Mouse (Mus musculus) neural tube, embryonic 12.5 days (tissue): Measurements from ENCODE around the gene Rp9. TPM values are rescaled to one million over a fixed set of nuclear protein-coding genes. Genes with fewer than 3 reads are reported as not detected.
"Not testable (repeated sequence)": the region's sequence is repeated elsewhere in the genome, so short reads cannot be mapped to it uniquely, and the experiment has no call there.

Experiments used
- ATAC-seq: fragments of 200-750 bp; cut with Nextera tagmentation; 2 replicates; pipeline ENCODE4 v1.8.0; 2017; ENCODE audit warnings: low read depth, mild to moderate bottlenecking, moderate TSS enrichment, moderate library complexity; ENCODE audit not compliant: low FRiP score
- H3K27ac ChIP-seq: fragments of 300-500 bp; sonication (generic); 2 replicates; pipeline ENCODE4 v1.5.1; 2016
- H3K27me3 ChIP-seq: fragments of 300-500 bp; sonication (generic); replicated peaks from 2 replicates; pipeline ENCODE4 v1.6.1; 2016; ENCODE audit warnings: mild to moderate bottlenecking
- H3K36me3 ChIP-seq: fragments of 300-500 bp; sonication (generic); 2 replicates; pipeline ENCODE4 v1.6.1; 2016; ENCODE audit warnings: mild to moderate bottlenecking
- H3K4me1 ChIP-seq: fragments of 300-500 bp; sonication (generic); 2 replicates; pipeline ENCODE4 v1.6.1; 2016
- H3K4me2 ChIP-seq: fragments of 300-500 bp; sonication (generic); replicated peaks from 2 replicates; pipeline ENCODE4 v1.6.1; 2016; ENCODE audit warnings: mild to moderate bottlenecking
- H3K4me3 ChIP-seq: fragments of 300-500 bp; sonication (generic); 2 replicates; pipeline ENCODE4 v1.5.1; 2016
- H3K9ac ChIP-seq: fragments of 300-500 bp; sonication (generic); 2 replicates; pipeline ENCODE4 v1.6.1; 2016; ENCODE audit warnings: mild to moderate bottlenecking
- H3K9me3 ChIP-seq: fragments of 300-500 bp; sonication (generic); 2 replicates; pipeline ENCODE4 v1.6.1; 2016; ENCODE audit warnings: mild to moderate bottlenecking
- WGBS: fragments of 180-500 bp; shearing (Covaris S2); methylation state at CpG from one replicate; pipeline ENCODE4 v1.1.7; 2016; 5-methylcytosine and 5-hydroxymethylcytosine counted together
- polyA plus RNA-seq: library from polyadenylated mRNA; unstranded; fragments of >200 nt; fragmentation: Nextera tagmentation; extraction: Ambion mirVana; gene quantifications from 2 replicates; pipeline ENCODE4 v1.2.1, GENCODE M21; 2016

The Rp9 gene
- polyA plus RNA-seq, 1 experiment from 2014 or later: 57.3 TPM

- H3K4me3 ChIP-seq, H3K36me3 ChIP-seq, H3K27ac ChIP-seq, H3K9ac ChIP-seq, H3K4me2 ChIP-seq, H3K27me3 ChIP-seq, H3K9me3 ChIP-seq, H3K4me1 ChIP-seq, ATAC-seq: not testable (repeated sequence)
- 28% methylated on average over 4 of the region's 4 CpGs for WGBS
Measured at GRCm38 (mm10) chr9:22408344-22408743, 61.2 kb downstream of the Rp9 start.

DNA sequence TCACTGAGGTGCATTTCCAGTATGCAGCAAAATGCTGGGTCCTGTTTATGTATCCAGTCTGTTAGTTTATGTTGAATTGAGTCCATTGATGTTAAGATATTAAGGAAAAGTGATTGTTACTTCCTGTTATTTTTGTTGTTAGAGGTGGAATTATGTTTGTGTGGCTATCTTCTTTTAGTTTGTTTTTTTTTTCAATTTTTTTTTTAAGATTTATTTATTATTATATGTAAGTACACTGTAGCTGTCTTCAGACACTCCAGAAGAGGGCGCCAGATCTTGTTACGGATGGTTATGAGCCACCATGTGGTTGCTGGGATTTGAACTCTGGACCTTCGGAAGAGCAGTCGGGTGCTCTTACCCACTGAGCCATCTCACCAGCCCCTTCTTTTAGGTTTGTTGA, 61.9 kb downstream of the Rp9 start:
- 80% methylated on average over 4 of the region's 4 CpGs for WGBS
- H3K4me2 ChIP-seq, ATAC-seq, H3K27ac ChIP-seq, H3K9ac ChIP-seq, H3K36me3 ChIP-seq, H3K4me3 ChIP-seq, H3K27me3 ChIP-seq, H3K4me1 ChIP-seq, H3K9me3 ChIP-seq: not testable (repeated sequence)

DNA sequence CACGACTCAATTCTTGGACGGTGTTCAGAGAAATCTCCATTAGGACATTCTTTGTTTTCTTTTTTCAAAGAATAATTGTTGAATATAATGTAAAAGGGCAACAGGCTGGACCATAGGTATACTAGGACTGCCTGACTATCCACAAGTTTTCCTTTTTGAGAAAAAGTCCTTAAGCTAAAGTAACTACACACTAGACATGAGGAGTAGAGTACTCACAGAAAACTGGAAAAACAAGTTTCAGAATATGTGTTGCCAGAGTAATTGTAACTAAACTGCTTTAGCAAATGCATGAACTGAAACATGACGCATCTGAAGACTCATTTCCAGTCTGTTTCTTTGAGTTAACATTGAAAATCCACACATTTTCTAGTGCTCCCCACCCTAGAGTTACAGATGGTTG, 64.1 kb downstream of the Rp9 start:
- Histone ChIP-seq H3K9ac (no peak overlapping the region), H3K36me3 (no peaks in the 10 kb centered on the region), H3K4me2 (no peak overlapping the region), H3K27me3 (no peaks in the 10 kb centered on the region), H3K4me3 (no peak overlapping the region), H3K27ac (no peak overlapping the region), H3K4me1 (no peaks in the 10 kb centered on the region), H3K9me3 (no peaks in the 10 kb centered on the region)
- 83% methylated on average over 3 of the region's 3 CpGs for WGBS
- ATAC-seq: no peak

GRCm38 (mm10) chr9:22403501-22403900, 66.0 kb downstream of the Rp9 start:
- H3K9me3 ChIP-seq, H3K9ac ChIP-seq, ATAC-seq, H3K27ac ChIP-seq, H3K27me3 ChIP-seq, H3K4me3 ChIP-seq, H3K4me2 ChIP-seq, H3K36me3 ChIP-seq, H3K4me1 ChIP-seq: not testable (repeated sequence)
- WGBS: 64% methylated on average over 2 of the region's 2 CpGs

DNA sequence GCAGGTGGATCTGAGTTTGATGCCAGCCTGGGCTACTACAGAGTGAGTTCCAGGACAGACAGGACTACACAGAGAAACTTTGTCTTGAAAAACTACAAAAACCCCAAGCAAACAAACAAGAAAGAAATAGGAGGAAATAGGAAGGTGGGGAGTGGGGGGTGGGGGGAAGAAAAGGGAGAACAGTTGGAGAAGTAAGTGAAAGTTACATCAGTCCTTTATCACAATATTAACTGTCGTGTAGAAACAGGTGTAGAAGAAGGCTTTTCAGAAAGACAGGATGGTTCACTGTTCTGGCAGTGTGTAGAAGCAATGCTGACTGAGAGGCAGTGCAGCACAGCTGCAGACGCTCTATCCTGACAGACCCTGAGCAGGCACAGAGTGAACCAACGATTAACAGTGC, 66.6 kb downstream of the Rp9 start:
- no peaks in the 10 kb centered on the region for H3K27me3 ChIP-seq
- no peak for ATAC-seq
- no peak overlapping the region for H3K4me3 ChIP-seq
- no peak overlapping the region for H3K27ac ChIP-seq
- 86% methylated on average over 3 of the region's 3 CpGs for WGBS
- no peaks in the 10 kb centered on the region for H3K36me3 ChIP-seq
- H3K9ac ChIP-seq: no peak overlapping the region
- H3K4me2 ChIP-seq: no peak overlapping the region
- no peaks in the 10 kb centered on the region for H3K4me1 ChIP-seq
- H3K9me3 ChIP-seq: no peaks in the 10 kb centered on the region

GRCm38 (mm10) chr9:22402001-22402400, 67.5 kb downstream of the Rp9 start:
- Histone ChIP-seq H3K4me1 (no peaks in the 10 kb centered on the region), H3K9me3 (no peaks in the 10 kb centered on the region), H3K36me3 (no peaks in the 10 kb centered on the region), H3K4me2 (no peak overlapping the region), H3K27me3 (no peaks in the 10 kb centered on the region), H3K4me3 (no peak overlapping the region), H3K9ac (no peak overlapping the region), H3K27ac (no peak overlapping the region)
- ATAC-seq: no peak
- 89% methylated on average over 6 of the region's 6 CpGs for WGBS

DNA sequence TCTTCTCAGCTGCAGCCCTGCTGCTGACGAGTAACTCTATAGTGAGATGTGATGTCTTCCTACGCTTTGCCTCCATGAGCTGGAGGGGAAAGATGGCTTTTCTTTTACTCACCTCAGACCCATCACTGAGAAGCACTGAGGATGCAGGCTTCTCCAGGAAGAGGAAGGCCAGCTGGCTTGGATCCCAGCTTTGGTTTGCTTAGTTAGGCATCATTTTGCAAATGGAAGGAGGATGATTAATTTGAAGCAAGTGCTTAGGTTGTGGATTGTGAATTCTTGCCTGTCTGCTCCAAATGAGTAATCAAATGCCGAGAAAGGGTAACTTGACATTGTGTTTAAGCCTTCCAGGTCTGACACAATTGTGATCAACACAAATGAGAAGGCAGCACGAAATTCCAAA, 70.5 kb downstream of the Rp9 start:
- Histone ChIP-seq H3K9me3 (no peaks in the 10 kb centered on the region), H3K4me2 (no peak overlapping the region), H3K36me3 (no peaks in the 10 kb centered on the region), H3K9ac (no peak overlapping the region), H3K27ac (no peak overlapping the region), H3K4me1 (no peaks in the 10 kb centered on the region), H3K4me3 (no peak overlapping the region), H3K27me3 (no peaks in the 10 kb centered on the region)
- ATAC-seq: no peak
- 79% methylated on average over 4 of the region's 4 CpGs for WGBS

DNA sequence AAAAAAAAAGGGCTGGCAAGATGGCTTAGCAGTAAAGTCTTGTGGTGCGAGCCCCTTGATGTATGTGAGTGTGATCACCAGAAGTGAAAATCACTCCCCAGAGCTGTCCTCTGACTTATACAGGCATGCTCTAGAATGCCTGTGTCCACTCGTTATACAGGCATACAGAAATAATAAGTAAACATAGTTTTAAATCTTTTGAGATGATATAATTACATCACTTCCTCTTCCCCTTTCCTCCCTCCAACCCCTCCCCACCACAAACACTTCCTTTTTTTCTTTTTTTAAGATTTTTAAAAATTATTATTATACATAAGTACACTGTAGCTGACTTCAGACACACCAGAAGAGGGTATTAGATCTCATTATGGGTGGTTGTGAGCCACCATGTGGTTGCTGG, 74.8 kb downstream of the Rp9 start:
- H3K27ac ChIP-seq: no peak overlapping the region
- no peaks in the 10 kb centered on the region for H3K9me3 ChIP-seq
- no peak for ATAC-seq
- no peak overlapping the region for H3K4me3 ChIP-seq
- 85% methylated on average over 2 of the region's 2 CpGs for WGBS
- no peak overlapping the region for H3K4me2 ChIP-seq
- 0 out of 2 replicates have a peak, but pooled peaks cover 2% of the 10 kb centered on the region for H3K4me1 ChIP-seq
- no peaks in the 10 kb centered on the region for H3K27me3 ChIP-seq
- no peaks in the 10 kb centered on the region for H3K36me3 ChIP-seq
- H3K9ac ChIP-seq: no peak overlapping the region

DNA sequence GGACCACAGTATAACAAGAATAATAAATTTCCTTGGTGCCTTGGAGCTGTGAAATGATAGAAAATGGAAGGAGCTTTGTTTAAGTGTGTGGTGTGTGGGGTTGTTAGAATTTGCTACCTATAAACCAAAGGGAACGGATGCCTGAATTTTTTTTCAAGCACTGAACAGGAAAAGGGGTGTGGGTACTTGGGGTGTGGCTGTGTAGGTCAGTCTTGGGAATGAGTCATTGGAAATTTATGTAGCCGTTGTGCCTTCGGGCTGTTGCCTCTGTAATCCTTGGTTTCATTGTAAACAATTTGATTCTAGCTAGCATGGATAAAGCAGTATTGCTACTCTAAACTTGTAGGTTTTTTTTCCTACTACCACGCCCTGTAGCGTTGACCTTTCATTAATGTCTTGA, 79.2 kb downstream of the Rp9 start:
- WGBS: 94% methylated on average over 5 of the region's 5 CpGs

DNA sequence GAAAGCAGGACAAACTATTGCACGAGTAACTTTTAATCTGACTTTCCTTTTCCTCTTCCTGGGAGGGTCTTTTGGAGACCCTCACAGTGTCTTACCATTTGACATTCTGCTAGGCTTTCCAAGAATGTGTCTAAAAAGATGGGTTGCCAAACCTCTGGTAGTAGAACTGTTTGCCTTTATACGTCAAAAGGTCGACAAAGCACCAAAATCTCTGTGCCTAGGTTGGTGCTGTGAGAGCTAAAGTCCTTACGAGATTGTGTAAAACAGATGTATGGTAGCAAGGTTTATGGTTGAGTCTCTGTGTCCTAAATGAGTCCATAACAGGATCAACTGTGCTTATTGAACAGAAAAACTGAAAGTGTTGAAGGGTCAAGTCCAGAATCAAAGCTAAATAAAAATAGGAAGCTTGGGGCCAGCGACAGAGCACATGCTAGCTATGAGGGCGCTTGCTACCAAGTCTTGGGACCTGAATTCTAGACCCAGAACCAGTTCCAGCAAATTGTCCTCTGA, 79.8 kb downstream of the Rp9 start:
- Histone ChIP-seq H3K36me3 (no peaks in the 10 kb centered on the region), H3K4me3 (peak overlapping the region; percentile 75; the same call in 1 of the 2 replicates), H3K27me3 (no peaks in the 10 kb centered on the region), H3K4me2 (peak overlapping the region; percentile 81), H3K4me1 (0 out of 2 replicates have a peak, but pooled peaks cover 7% of the 10 kb centered on the region), H3K9me3 (no peaks in the 10 kb centered on the region), H3K27ac (no peak overlapping the region), H3K9ac (peak overlapping the region; percentile 77; the same call in 1 of the 2 replicates)
- 72% methylated on average over 6 of the region's 6 CpGs for WGBS
- no peak for ATAC-seq

More for the DNA sequence above, 79.2 kb downstream of the Rp9 start:
- Histone ChIP-seq H3K36me3 (no peaks in the 10 kb centered on the region), H3K9ac (no peak overlapping the region), H3K4me3 (no peak overlapping the region), H3K27ac (no peak overlapping the region), H3K4me1 (0 out of 2 replicates have a peak, but pooled peaks cover 7% of the 10 kb centered on the region), H3K4me2 (no peak overlapping the region), H3K9me3 (no peaks in the 10 kb centered on the region), H3K27me3 (no peaks in the 10 kb centered on the region)
- no peak for ATAC-seq

DNA sequence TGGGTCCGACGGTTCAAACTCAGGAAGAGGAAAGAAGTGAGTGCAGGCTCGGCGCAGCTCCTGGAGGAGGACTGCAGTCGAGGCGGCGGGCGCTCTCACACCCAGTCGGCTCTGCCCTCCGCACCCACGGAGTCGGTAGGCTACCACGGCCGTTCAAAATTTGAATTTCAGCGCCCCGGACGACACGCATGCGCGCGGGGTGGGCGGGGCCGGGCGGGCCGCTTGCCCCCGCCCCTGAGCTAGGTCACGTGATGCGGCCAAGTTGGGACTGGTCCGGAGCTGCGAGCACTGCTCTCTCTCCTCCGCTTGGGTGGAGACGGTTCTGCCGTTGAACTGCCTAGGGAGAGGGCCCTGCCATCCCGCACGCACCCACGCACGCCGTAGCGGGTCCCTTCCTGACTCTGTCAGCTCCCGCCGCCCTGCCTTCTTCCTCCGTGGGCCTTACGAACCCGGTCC, 80.5 kb downstream of the Rp9 start, which contains the start of gene Anln:
Gene Anln, minus strand, starts transcription at position 168 of the 456 bp plus-strand sequence.
- ATAC-seq: peak; percentile 96
- WGBS: 1% methylated on average over 43 of the region's 44 CpGs
- Histone ChIP-seq H3K4me3 (peak within 1 kb of the TSS; percentile 75), H3K9me3 (no peaks in the 10 kb centered on the region), H3K4me2 (peak within 1 kb of the TSS; percentile 81), H3K9ac (peak within 1 kb of the TSS; percentile 77), H3K27me3 (no peaks in the 10 kb centered on the region), H3K27ac (peak within 1 kb of the TSS; percentile 65; the same call in 1 of the 2 replicates), H3K36me3 (no peaks in the 10 kb centered on the region), H3K4me1 (0 out of 2 replicates have a peak, but pooled peaks cover 7% of the 10 kb centered on the region)

GRCm38 (mm10) chr9:22388401-22388980, 81.1 kb downstream of the Rp9 start:
- Histone ChIP-seq H3K9ac (peak overlapping the region; percentile 77), H3K27ac (peak overlapping the region; percentile 37; the same call in 1 of the 2 replicates), H3K36me3 (no peaks in the 10 kb centered on the region), H3K9me3 (no peaks in the 10 kb centered on the region), H3K4me1 (0 out of 2 replicates have a peak, but pooled peaks cover 7% of the 10 kb centered on the region), H3K27me3 (no peaks in the 10 kb centered on the region), H3K4me3 (peak overlapping the region; percentile 75), H3K4me2 (peak overlapping the region; percentile 81)
- under 1% methylated on average over 41 of the region's 41 CpGs for WGBS
- peak; percentile 88 for ATAC-seq

GRCm38 (mm10) chr9:22387901-22388300, 81.6 kb downstream of the Rp9 start:
- Histone ChIP-seq H3K27ac (no peak overlapping the region), H3K9ac (peak overlapping the region; percentile 77), H3K4me3 (peak overlapping the region; percentile 75), H3K9me3 (no peaks in the 10 kb centered on the region), H3K27me3 (no peaks in the 10 kb centered on the region), H3K4me2 (peak overlapping the region; percentile 81), H3K4me1 (0 out of 2 replicates have a peak, but pooled peaks cover 7% of the 10 kb centered on the region), H3K36me3 (no peaks in the 10 kb centered on the region)
- ATAC-seq: no peak
- WGBS: 19% methylated on average over 6 of the region's 6 CpGs
